ENCODE assay signal across 8 mouse cellular contexts in genomic region chr10:62885969-62886798, GRCm38 (mm10). TPM values are rescaled to one million over a fixed set of nuclear protein-coding genes. Genes with fewer than 3 reads are reported as not detected.
DNase-seq lines count a peak whose midpoint lies in the region; ATAC-seq lines count a peak whose summit lies in the region.

No protein-coding gene starts in this region.

- no peak for DNase-seq in heart, adult 9 months (ENCODE audit: low spot score in 2 of 2)
- peak; percentile 78 for DNase-seq in ZHBTc4 (ENCODE audit: low read depth, low spot score)
- DNase-seq in kidney, postnatal 14 days, result peak; percentile 16
- DNase-seq in midbrain, embryonic 11.5 days (ENCODE audit: low spot score, missing footprints), result peak; percentile 94
- DNase-seq in urinary bladder, postnatal 4 days (ENCODE audit: low spot score in 2 of 2), result no peak
- no peak for DNase-seq in gastrocnemius, postnatal 10 days

- H3K36me3 ChIP-seq in heart, embryonic 11.5 days (ENCODE audit: control insufficient read depth, insufficient read depth, low read length), result no peaks in the 10 kb centered on the region
- H3K36me3 ChIP-seq in forebrain, embryonic 15.5 days, result no peaks in the 10 kb centered on the region
- no peaks in the 10 kb centered on the region for H3K36me3 ChIP-seq in midbrain, embryonic 11.5 days (ENCODE audit: control insufficient read depth, insufficient read depth, low read length)

- under 1% methylated on average over 38 of the region's 38 CpGs for WGBS in heart, embryonic 11.5 days (ENCODE audit: insufficient replicate concordance)
- under 1% methylated on average over 38 of the region's 38 CpGs for WGBS in forebrain, embryonic 15.5 days
- whole genome bisulfite sequencing in midbrain, embryonic 11.5 days, result under 1% methylated on average over 38 of the region's 38 CpGs

- H3K4me3 ChIP-seq in heart, embryonic 11.5 days (ENCODE audit: low read depth, low read length), result peak overlapping the region; percentile 76
- H3K4me3 ChIP-seq in forebrain, embryonic 15.5 days, result peak overlapping the region; percentile 44
- H3K4me3 ChIP-seq in midbrain, embryonic 11.5 days (ENCODE audit: low read depth, low read length), result peak overlapping the region; percentile 60

- H3K27me3 ChIP-seq in heart, embryonic 11.5 days (ENCODE audit: control insufficient read depth, insufficient read depth, low read length), result no peaks in the 10 kb centered on the region
- no peaks in the 10 kb centered on the region; the same call in 1 of the 2 replicates for H3K27me3 ChIP-seq in forebrain, embryonic 15.5 days
- H3K27me3 ChIP-seq in midbrain, embryonic 11.5 days (ENCODE audit: control insufficient read depth, insufficient read depth, low read length), result peaks cover 2% of the 10 kb centered on the region; the same call in 1 of the 2 replicates

- H3K4me1 ChIP-seq in heart, embryonic 11.5 days (ENCODE audit: control insufficient read depth, insufficient read depth, low read length), result no peaks in the 10 kb centered on the region; the same call in 1 of the 2 replicates
- H3K4me1 ChIP-seq in forebrain, embryonic 15.5 days, result peaks cover 24% of the 10 kb centered on the region
- peaks cover 5% of the 10 kb centered on the region; the same call in 1 of the 2 replicates for H3K4me1 ChIP-seq in midbrain, embryonic 11.5 days (ENCODE audit: control insufficient read depth, insufficient read depth, low read length)

- no peaks in the 10 kb centered on the region for H3K9me3 ChIP-seq in heart, embryonic 11.5 days (replicated peaks; ENCODE audit: control insufficient read depth, low read length)
- H3K9me3 ChIP-seq in forebrain, embryonic 15.5 days, result no peaks in the 10 kb centered on the region
- H3K9me3 ChIP-seq in midbrain, embryonic 11.5 days (ENCODE audit: control insufficient read depth, low read length), result no peaks in the 10 kb centered on the region

- H3K27ac ChIP-seq in heart, embryonic 11.5 days (ENCODE audit: low read depth, low read length), result peak overlapping the region; percentile 35; the same call in 1 of the 2 replicates
- no peak overlapping the region for H3K27ac ChIP-seq in forebrain, embryonic 15.5 days (replicated peaks)
- no peak overlapping the region for H3K27ac ChIP-seq in midbrain, embryonic 11.5 days (ENCODE audit: low read depth, low read length)

- H3K9ac ChIP-seq in heart, embryonic 11.5 days (ENCODE audit: low read depth, low read length), result peak overlapping the region; percentile 73
- peak overlapping the region; percentile 36 for H3K9ac ChIP-seq in forebrain, embryonic 15.5 days (replicated peaks)
- H3K9ac ChIP-seq in midbrain, embryonic 11.5 days (ENCODE audit: low read length), result peak overlapping the region; percentile 68

- ATAC-seq in heart, embryonic 11.5 days (replicated peaks; ENCODE audit: insufficient number of reproducible peaks, low FRiP score, low TSS enrichment), result peak; percentile 60; the same call in 1 of the 2 replicates
- peak; percentile 43 for ATAC-seq in forebrain, embryonic 15.5 days (replicated peaks)
- peak; percentile 15 for ATAC-seq in midbrain, embryonic 11.5 days (ENCODE audit: low FRiP score)

- H3K4me2 ChIP-seq in heart, embryonic 11.5 days, result peak overlapping the region; percentile 97
- H3K4me2 ChIP-seq in forebrain, embryonic 15.5 days (replicated peaks), result peak overlapping the region; percentile 91
- H3K4me2 ChIP-seq in midbrain, embryonic 11.5 days, result peak overlapping the region; percentile 74

RNA-seq across cellular contexts. Expression of gene Tet1, which starts 22.6 kb away (rescaled TPM):
- polyA plus RNA-seq in heart, embryonic 11.5 days (2014; fragmentation: Nextera tagmentation; extraction: Ambion mirVana), result 25.9 and 32.6 TPM in 2 replicates
- polyA plus RNA-seq in forebrain, embryonic 15.5 days (2015; fragmentation: Nextera tagmentation; extraction: Ambion mirVana), result 35.0 and 40.0 TPM in 2 replicates
- 33.3 and 36.0 TPM in 2 replicates for polyA plus RNA-seq in midbrain, embryonic 11.5 days (2014; fragmentation: Nextera tagmentation; extraction: Ambion mirVana)
- total RNA-seq in gastrocnemius, postnatal 10 days (2021), result 10 to 100 TPM; 15.3 to 26.2 TPM

RNA-seq across cellular contexts. Expression of gene Slc25a16, which starts 34.2 kb away (rescaled TPM):
- 12.0 and 12.7 TPM in 2 replicates for polyA plus RNA-seq in heart, embryonic 11.5 days (2014; fragmentation: Nextera tagmentation; extraction: Ambion mirVana)
- polyA plus RNA-seq in forebrain, embryonic 15.5 days (2015; fragmentation: Nextera tagmentation; extraction: Ambion mirVana), result 18.7 and 19.1 TPM in 2 replicates
- polyA plus RNA-seq in midbrain, embryonic 11.5 days (2014; fragmentation: Nextera tagmentation; extraction: Ambion mirVana), result 9.6 and 10.6 TPM in 2 replicates
- 10 to 100 TPM; 19.8 to 22.0 TPM for total RNA-seq in gastrocnemius, postnatal 10 days (2021)

Comparison
In these comparisons a context has a peak if more than half of its experiments do, and no peak if none do; other contexts are left out.
1. DNase-seq: peak in ZHBTc4 (single experiment), kidney, postnatal 14 days (single experiment) and midbrain, embryonic 11.5 days (single experiment); none in heart, adult 9 months (0 of 2), urinary bladder, postnatal 4 days (0 of 2) and gastrocnemius, postnatal 10 days (single experiment).
2. Peak in every context shown above with its lines, with median percentiles within 50 percentile points of each other: ATAC-seq, H3K4me2 ChIP-seq, H3K4me3 ChIP-seq and H3K9ac ChIP-seq.